Mouse (Mus musculus): ENCODE data around the gene Foxl1. TPM values are rescaled to one million over a fixed set of nuclear protein-coding genes. Genes with fewer than 3 reads are reported as not detected.

Gene Foxl1
- polyA plus RNA-seq, 1 experiment from 2014 or later, result 4.6 TPM

Small RNAs within 50 kb of the gene (microRNA-seq; reads per million reads assigned to microRNA genes)
- not detected for gene Gm27530

Other genes starting within 250 kb of the Foxl1 start
- gene Foxf1, start 43.6 kb upstream of the Foxl1 start, polyA plus RNA-seq (2016; fragmentation: Nextera tagmentation; extraction: Ambion mirVana), result 28.8 and 30.1 TPM in 2 replicates
- gene Mthfsd, start 19.5 kb upstream of the Foxl1 start, polyA plus RNA-seq (2016; fragmentation: Nextera tagmentation; extraction: Ambion mirVana), result 68.2 and 72.3 TPM in 2 replicates
- 11.7 and 15.2 TPM in 2 replicates for gene Foxc2, start 11.8 kb upstream of the Foxl1 start, polyA plus RNA-seq (2016; fragmentation: Nextera tagmentation; extraction: Ambion mirVana)

Measured in embryonic facial prominence, embryonic 10.5 days (tissue).